Mouse (Mus musculus) naive thymus-derived CD4-positive, alpha-beta T cell, adult 2 months (primary cell): ENCODE data around the gene Gatm.

Source experiments
- DNase-seq: peaks from one replicate; pipeline ENCODE4 v3.0.0-alpha.2; 2011; ENCODE audit warnings: low read depth

Gene Gatm

DNA sequence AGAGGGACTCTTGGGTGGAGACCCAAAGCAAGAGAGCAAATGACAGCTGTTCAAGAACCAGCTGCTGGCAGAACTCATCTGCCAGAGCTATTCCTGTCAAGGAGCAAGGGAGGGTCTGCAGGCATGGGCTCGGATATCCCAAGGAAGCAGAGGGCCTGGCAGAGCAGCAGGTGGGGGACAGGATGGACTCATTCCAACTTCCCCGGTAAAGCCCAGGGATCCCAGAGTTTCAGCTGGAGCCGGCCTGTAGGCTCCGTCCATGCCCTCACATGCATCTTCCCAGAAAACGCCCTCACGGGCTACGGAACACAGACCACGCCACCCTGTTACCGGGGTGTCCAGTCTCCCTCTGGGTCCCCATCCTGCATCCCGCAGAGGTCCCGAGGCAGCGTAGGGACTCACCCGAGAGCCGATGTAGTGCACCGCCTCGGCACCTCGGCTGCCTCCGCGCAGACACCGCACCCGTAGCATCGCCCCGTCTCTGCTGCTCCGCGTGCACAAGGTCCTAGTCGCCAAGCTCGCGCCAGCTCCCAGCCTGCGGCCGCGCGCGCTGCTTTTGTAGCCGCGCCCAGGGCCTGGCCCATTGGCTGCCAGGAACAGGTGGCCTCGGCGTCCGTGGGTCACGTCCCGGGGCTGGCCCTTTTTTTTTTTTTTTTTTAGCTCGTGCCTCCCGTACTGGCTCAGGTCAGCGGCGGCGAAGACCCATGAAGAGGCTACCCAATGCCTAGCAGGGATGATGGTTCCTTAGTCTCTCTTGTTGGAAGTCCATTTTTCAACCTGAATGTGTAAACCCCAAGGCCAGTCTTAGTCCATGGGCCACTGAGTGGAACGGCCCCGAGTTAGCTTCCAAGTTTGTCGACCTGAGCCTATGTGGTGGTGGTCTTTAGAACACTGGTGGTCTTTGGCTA, at the start of gene Gatm:
TSS of gene Gatm (minus strand) at position 558 of the 908 bp plus-strand sequence.
- no peak for DNase-seq

DNA sequence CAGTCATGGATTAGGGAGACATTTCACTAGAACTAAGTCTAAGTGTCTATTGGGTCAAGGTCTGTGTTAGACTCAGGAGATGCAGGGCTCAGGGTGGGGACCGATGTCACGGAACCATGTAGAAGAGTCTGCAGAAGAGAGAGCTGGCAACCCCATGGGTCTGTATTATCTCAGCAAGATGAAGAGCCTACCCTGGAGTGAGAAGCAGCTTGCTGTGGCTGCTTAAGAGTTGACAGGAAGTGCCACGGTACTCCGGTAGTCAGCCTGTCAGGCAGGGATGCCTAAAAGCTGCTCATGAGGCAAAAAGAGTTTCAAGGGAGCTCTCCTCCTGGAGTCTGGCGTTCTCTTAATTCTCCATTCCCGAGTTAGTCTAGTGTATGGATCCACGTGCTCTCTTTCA, 48.7 kb upstream of the Gatm start:
- DNase-seq, result no peak

DNA sequence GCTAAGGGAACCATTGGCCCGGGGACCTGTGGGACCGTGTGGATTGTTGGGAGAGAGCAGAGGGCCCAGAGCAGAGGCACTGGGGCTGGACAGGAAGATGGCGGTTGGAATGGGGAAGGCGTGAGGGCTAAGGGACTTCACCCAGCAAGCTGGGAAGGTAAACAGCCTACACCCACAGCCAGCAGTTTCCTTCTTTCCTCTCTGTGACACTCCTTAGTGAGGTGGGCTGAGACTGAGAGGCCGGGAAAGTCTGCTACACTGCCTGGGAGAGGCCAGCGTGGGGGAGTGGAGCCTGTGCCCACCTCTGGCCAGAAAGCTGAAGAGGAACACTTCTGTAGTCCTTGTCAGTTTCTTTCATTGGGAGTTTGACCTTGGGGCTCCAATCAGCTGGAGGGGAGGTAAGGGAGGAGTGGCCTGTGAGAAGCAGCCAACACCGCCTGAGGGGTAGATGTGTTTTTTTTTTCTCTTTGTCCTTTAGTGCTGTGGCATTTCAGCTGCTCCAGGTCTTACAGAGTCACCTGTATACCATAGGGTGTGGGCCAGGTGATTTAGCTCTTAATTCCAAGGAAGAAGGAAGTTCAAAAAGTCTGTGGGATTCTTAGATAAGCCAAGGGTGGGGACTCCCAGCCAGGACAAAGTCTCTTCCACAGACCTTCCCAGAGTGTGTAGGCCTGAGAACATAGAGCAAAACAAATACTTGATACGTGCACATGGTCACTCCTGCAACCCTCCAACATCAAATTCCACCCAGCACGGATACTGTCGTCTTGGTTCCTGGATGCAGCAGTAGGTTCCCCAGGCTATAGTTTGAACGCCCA, 46.8 kb upstream of the Gatm start:
- DNase-seq, result no peak

DNA sequence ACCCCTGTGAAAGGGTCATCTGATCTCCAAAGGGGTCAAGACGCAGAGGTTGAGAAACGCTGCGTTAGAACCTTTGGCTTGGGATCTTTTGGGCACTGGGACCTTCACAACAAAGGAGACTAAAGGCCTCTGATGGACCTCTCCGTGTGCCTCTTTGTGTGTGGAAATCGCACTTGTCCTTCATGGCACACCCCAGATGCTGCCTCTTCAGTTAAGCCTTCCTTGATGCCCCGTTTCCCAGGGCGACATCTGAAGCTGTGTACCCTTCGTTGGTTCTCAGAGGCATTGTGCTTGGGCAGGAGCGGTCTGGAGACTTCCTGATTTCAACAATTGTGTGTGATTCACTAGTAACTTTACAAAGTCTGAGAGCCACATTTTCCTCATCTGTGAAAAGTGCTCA, 45.7 kb upstream of the Gatm start:
- DNase-seq, result no peak

DNA sequence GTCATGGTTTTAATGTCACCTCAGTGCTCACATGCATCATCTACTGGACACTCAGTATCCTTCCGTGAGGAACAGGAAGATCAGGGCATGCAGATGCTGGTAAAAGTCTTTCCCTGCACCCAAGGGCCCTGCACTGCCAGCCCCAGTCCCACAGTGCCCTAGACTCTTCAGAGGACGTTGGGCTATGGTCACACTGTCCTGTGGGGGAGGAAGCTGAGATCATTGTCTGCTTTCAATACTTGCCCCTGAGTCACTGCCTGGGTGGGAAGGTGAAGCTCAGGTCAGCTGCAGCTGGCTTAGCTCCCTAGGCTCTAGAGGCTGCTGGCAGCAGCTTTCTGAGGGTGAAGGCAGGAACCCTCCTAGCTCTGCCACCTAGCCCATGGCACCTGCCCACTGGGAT, 44.9 kb upstream of the Gatm start:
- DNase-seq, result no peak

DNA sequence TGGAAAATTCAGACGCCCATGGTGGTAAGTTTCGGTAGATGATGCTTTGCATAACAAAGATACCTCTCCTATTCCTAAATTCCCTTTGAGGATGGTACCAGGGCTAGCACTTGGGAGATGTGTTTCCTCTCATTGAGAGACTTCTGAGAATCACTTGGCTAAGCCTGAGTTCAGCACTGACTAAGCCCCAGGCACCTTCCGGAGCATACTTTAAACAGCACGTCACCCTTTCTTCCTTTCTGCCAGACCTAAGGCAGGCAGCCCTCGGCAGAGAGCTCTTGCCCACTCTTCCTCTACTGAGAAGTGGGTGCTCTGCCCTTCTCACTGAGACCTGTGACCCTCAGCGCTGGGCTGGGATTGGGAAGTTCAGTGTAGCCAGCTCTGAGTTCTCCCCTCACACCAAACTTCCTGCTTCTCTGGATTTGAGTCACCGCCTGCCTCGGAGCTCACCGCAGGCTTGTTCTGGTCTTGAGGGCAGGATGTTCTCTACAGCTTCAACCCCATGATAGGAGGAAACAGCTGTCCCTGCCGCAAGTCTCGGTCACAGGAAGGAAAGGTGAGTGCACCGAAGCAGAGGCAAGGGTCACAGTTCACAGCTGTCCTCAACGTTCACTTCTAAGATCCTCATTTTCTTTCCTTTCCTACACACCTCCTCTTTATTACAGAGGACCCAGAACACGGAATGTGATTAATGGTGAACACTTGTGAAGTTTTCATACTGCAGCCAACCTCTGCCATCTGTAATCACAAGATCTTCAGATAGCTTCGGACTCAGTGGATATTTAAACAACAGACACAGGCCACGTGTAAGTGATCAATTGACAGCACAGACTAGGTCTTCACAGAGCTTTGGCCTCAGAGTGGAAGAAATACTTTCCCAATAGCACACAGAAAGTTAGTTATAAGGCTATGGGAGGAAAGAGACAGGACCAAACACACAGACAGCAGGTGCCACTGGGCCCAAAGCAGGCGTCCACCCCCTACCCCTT, 41.3 kb upstream of the Gatm start:
- DNase-seq, result peak; percentile 87

DNA sequence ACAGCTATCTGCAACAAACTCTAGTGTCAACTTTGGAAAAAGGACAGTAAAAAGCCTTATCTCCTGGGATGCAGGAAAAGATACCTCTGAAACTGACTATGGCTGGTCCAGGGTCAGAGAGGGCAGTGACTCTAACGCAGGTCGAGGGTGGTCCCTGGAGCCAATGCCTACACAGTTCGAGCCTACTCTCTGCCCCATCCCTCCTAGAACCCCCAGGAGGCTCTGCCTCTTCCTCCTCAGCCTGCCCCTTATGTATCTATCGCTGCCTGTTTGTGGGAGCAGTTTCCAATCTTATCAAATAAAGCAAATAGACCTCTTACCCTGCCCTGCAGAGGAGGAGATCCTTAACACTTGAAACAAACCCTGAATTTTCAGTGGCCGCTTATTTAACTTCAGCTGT, 27.6 kb upstream of the Gatm start:
- DNase-seq, result no peak

DNA sequence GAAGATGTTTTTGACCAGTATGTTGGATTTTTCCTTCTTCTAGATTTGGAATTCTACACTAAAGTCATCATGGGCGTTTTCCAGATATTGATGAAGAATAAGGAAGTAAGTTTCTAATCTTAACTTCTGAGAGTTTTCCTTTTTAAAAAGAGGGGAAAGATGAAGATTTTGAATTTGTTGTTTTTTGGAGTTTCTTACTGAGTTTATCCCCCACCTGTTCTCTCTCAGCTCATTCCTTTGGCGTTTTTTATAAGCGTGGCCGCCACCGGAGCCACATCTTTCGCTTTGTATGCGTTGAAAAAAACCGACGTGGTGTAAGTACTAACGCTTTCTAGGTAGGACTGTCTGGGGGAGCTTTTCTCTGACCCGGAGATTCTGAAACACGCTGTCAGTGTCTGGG, 26.9 kb upstream of the Gatm start:
- DNase-seq, result no peak

DNA sequence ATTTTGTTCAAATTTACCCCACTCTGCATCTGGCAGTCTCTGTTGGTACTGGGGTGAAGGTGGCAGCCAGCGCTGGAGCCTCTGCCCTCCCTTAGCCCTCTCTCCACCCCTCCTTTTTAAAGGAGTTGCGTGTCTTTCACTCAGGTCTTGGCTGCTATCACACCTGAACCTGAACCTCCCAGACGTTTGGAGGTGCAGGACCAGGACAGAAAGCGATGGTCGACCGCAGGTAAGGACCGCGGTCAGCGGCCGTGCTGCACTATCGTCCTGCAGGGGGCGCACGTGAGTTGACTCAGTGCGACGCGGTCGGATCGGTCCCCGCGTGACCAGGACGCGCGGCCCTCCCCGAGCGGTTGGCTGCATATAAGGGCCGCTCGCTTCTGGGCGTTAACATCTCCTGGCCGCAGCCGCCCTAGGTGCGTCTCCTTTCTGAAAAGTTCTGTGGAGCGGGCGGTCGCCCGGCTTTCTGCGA, 26.5 kb upstream of the Gatm start:
- peak; percentile 78 for DNase-seq

DNA sequence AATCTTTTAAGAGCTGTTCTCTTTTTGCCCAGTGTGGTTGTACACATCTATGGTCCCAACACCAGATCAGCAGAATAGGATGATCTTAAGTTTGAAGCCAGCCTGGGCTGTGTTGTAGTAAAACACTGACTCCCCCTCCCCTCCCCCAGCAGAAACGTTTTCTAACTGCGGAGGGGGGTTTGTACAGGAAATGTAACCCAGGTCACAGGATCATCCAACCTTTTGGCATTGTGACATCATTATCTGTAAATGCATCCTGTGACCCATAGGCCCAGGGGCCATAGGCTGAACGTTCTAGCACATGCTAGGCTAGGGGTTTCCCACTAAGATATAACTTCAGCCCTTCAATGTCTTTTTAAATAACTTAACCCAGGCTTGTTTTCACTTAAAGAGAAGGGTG, 25.6 kb upstream of the Gatm start, which contains the start of gene AA467197:
TSS of gene AA467197 (plus strand) at position 301 of the 400 bp plus-strand sequence.
- no peak for DNase-seq

DNA sequence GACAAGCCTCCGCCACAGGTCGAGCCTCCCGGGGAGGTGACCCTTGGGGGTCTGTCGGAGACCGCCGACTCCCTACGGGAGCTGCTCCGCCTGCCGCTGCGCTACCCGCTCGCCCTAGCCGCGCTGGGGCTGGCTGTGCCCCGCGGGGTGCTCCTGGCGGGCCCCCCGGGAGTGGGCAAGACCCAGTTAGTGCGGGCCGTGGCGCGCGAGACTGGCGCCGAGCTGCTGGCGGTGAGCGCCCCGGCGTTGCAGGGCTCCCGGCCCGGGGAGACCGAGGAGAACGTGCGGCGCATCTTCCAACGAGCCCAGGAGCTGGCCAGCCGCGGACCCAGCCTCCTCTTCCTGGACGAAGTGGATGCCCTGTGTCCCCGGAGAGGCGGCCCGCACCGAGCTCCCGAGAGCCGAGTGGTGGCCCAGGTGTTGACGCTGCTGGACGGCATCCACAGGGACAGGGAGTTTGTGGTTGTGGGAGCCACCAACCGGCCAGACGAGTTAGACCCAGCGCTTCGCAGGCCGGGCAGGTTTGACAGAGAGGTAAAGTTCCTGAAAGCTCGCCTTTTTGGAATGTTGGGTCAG, 20.2 kb upstream of the Gatm start:
- no peak for DNase-seq

DNA sequence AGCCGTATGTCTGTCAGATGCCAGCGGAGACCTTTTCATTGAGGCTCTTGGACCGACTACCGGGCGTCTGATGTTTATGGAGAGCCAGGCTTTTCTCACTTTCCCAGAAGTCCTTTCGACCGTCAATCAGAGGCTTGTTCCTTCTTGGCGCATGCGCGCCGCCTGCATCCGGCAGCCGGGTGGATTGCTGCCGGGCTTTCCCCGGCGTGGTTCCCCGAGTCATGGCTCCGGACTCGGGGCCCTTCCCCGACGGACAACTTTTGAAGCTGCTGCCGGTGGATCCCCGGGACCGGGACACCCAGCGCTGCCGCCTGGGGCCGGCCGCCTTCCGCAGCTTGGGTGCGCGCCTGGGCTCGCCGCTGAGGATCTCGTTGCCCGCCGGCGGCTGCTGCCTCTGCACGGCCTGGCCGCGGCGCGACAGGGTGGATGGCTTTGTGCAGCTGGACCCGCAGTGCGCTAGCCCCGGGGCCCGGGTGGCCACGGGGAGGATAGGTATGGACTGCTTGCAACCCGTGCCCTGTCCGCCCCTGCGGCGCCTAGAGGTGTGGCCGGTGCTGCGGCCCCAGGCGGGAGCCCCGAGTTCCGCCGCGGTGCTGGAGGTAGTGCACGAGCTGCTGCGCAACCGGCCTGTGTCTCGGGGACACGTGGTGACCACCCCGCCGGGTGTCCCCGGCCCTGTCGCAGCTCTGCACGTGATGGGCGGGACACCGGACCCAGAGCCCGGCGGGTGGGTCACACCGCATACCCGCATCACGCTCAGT, 19.5 kb upstream of the Gatm start:
- DNase-seq, result peak; percentile 91

DNA sequence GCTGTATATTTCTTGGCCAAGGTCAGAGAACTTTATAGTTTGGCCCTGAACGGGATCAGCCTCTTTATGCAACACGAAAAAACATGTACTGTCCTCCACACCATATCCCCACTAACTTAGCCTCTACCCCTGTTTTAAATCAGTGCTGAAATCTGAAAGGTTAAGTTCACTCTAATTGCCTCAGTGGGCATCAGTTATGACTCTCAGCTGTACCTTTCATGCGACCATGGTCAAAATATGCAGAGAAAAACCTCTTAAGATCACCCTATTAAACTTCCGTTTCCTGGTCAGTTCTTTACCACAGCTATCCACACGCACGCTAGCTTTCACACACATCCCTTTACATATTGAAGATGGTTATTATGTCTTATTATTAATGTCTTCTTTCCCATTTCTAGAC, 18.8 kb upstream of the Gatm start:
- peak; percentile 18 for DNase-seq

DNA sequence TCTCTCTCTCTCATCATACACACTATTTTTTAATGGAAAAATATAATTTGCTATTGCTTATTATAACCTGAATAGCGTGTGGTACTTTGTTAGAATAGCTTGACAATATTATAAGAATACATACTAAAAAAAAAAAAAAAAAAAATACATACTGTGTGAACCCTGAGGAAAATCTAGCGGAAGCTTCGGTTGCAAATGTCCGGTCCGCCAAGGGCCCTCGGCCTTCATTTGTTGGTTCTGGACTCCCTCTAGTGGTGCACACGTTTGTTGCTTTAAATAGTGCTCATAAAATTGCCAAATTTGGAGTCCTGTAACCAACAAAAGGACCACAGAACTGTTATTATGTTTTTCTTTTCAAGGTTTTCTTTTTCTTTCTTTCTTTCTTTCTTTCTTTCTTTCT, 17.9 kb upstream of the Gatm start:
- DNase-seq, result peak; percentile 85

DNA sequence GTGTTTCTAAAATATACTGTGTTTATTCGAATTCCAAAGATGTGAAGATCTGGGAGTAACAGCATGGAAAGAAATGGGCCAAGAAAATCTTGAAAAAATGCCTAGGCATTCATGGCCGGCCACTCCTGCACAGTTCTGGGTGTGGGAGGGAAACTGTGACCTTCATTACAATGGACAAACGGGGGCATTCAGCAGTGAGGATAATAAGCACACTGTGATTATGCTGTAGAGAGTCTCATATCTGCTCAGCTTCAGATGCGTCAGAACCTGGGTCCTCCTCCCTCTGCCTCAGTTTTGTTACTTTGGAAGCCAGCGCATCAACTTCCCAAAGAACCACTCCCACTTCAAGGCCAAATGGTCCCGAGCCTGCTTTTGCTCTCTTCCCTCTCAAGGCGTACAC, 14.8 kb upstream of the Gatm start:
- DNase-seq, result no peak

DNA sequence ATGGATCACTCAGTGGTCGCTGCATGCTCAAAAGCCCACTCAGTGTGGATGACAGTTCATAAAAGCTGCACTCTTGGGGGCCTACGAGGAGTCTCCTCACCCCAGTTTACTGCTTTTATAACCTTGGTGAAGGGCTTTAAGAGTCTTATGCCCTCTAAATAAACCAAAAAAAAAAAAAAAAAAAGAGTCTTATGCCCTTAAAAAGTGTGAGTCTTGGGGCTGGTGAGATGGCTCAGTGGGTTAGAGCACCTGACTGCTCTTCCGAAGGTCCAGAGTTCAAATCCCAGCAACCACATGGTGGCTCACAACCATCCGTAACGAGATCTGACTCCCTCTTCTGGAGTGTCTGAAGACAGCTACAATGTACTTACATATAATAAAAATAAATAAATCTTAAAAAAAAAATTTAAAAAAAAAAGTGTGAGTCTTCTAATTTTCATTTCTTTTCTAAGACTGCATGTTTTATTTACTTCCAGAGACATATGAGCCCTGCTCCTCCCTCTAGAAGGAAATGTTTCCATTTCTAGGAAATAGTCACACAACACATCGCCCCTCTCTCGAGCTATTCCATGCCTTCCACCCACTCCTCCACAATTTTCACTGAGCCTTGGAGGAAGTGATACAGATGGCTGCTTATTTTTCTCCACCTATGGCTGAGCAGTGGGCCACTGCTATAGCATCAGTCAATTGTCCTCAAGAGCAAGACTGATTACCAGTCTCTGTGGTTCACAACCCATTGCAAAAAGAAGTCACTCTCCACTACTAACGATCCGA, 10.4 kb upstream of the Gatm start:
- no peak for DNase-seq

DNA sequence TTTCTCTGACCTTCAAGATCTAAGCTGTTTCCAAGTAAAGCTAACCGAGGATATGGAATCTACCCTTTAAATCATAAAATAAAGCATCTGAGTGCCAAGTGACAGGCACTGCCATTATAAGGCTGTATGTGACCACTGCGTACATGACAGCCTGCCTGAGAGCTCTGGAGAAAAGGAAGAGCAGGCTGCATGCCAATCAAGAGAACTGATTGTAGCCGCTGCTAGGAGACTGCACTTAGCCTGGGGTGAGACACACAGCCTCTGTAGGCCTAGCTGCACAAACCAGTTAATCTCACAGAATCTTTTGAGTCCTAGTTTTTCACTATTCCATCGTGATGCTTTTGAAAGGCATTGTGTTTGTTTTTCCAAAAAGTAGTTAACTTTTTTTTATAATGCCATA, 7.6 kb upstream of the Gatm start:
- DNase-seq, result no peak

DNA sequence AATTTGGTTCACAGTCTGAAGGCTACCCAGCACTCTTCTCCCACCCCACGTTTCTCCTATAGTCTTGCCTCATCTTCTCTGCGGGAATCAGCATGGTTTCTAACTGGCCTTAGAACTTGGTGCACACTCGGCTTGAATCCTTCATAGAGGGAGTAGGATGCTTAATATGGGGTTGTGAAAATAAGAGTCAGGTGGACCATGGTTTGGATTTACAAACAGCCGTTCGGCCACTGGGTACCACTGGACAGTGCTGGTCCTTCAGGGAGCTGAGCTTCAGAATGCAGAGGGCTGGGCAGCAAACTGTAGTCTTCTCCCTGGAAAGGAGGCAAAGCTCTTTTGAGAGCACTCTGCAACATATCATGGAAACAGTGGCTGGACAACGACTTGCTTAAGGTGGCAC, 6.7 kb upstream of the Gatm start:
- DNase-seq, result no peak

DNA sequence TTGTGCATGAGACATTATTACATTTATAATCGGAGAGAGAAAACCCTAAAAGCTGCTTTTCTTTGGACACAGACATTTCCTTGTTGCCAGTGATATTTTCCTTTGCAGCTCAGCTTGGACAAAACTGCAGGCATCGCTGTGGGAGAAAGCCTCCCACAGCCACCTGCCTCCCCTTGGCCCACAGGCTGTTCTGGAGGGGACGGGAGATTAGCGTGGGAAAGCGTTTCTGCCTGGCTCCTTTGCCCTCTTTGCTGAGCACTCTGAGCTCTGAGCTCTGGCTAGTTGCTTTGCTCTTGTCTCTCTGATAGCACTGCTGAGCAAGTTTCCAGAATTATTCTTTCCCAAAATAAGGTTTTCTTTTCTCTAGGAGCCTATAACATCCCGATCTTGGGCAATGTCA, 5.1 kb upstream of the Gatm start:
- DNase-seq, result no peak

DNA sequence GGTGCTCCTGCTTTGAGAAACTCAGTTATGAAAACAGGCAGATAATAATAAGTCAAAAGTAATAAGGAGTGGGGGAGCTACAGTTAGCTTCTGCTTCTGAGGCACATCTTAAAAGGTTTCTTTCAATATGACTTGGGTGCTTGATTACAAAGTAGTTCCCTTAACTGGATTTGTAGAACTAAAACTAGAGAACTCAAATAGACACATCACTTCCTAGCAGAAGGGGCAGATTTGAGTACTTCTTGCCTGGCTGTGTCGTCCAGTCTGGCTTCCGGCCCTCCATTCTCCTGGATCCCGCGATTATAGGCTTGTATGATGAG, 511 bp upstream of the Gatm start:
- no peak for DNase-seq
